ENCODE assay signal across 8 mouse cellular contexts in genomic region chr17:8372286-8373046, GRCm38 (mm10). TPM values are rescaled to one million over a fixed set of nuclear protein-coding genes. Genes with fewer than 3 reads are reported as not detected.
DNase-seq lines count a peak whose midpoint lies in the region; ATAC-seq and TF ChIP-seq lines count a peak whose summit lies in the region.

No protein-coding gene starts in this region.

- ATAC-seq in cerebellum, adult (ENCODE audit: insufficient number of reproducible peaks, low FRiP score, low TSS enrichment), result no peak; the same call in 1 of the 2 replicates
- ATAC-seq in embryonic facial prominence, embryonic 14.5 days (ENCODE audit: low read depth), result peak; percentile 34
- peak; percentile 72 for ATAC-seq in limb, embryonic 14.5 days (ENCODE audit: low FRiP score, low read depth)
- no peak for ATAC-seq in midbrain, postnatal 0 days (ENCODE audit: low FRiP score)

- H3K9me3 ChIP-seq in embryonic facial prominence, embryonic 14.5 days (ENCODE audit: control insufficient read depth, low read length), result no peaks in the 10 kb centered on the region
- H3K9me3 ChIP-seq in limb, embryonic 14.5 days (ENCODE audit: control insufficient read depth, low read length), result no peaks in the 10 kb centered on the region
- H3K9me3 ChIP-seq in midbrain, postnatal 0 days (ENCODE audit: low read length), result no peaks in the 10 kb centered on the region

- H3K4me2 ChIP-seq in embryonic facial prominence, embryonic 14.5 days (ENCODE audit: low read depth, low read length), result peak overlapping the region; percentile 72
- peak overlapping the region; percentile 69 for H3K4me2 ChIP-seq in limb, embryonic 14.5 days (replicated peaks; ENCODE audit: low read depth, low read length, severe bottlenecking)
- H3K4me2 ChIP-seq in midbrain, postnatal 0 days (ENCODE audit: low read depth, low read length, poor library complexity, severe bottlenecking), result peak overlapping the region; percentile 53

- DNase-seq in cerebellum, adult 11 months, result peak; percentile 71
- peak; percentile 78 for DNase-seq in embryonic facial prominence, embryonic 14.5 days (ENCODE audit: low spot score)
- DNase-seq in heart, adult 8-10 months (ENCODE audit: low spot score), result peak; percentile 77
- DNase-seq in kidney, adult 9 months, result peak; percentile 76
- DNase-seq in limb, embryonic 14.5 days (ENCODE audit: low spot score), result peak; percentile 71
- DNase-seq in midbrain, postnatal 0 days (ENCODE audit: low spot score), result peak; percentile 90
- peak; percentile 41 to 65 for DNase-seq in spleen, postnatal 14 days (ENCODE audit: low spot score in 2 of 2)

- WGBS in embryonic facial prominence, embryonic 14.5 days, result 2% methylated on average over 18 of the region's 18 CpGs
- 2% methylated on average over 18 of the region's 18 CpGs for WGBS in limb, embryonic 14.5 days
- WGBS in midbrain, postnatal 0 days, result under 1% methylated on average over 18 of the region's 18 CpGs

- peak; percentile 97 for TF ChIP-seq CTCF in midbrain, postnatal 0 days (IDR thresholded peaks at IDR 0.05)

- H3K4me3 ChIP-seq in embryonic facial prominence, embryonic 14.5 days (ENCODE audit: low read depth, low read length), result peak overlapping the region; percentile 36
- H3K4me3 ChIP-seq in limb, embryonic 14.5 days (replicated peaks; ENCODE audit: low read length), result peak overlapping the region; percentile 31
- peak overlapping the region; percentile 30 for H3K4me3 ChIP-seq in midbrain, postnatal 0 days (ENCODE audit: low read depth, low read length)

- no peaks in the 10 kb centered on the region for H3K27me3 ChIP-seq in embryonic facial prominence, embryonic 14.5 days (replicated peaks; ENCODE audit: control insufficient read depth, insufficient read depth, low read length)
- no peaks in the 10 kb centered on the region for H3K27me3 ChIP-seq in limb, embryonic 14.5 days (ENCODE audit: control insufficient read depth, insufficient read depth, low read length)
- no peaks in the 10 kb centered on the region for H3K27me3 ChIP-seq in midbrain, postnatal 0 days (ENCODE audit: insufficient read depth, low read length)

- H3K36me3 ChIP-seq in embryonic facial prominence, embryonic 14.5 days (ENCODE audit: control insufficient read depth, insufficient read depth, low read length), result no peaks in the 10 kb centered on the region
- no peaks in the 10 kb centered on the region for H3K36me3 ChIP-seq in limb, embryonic 14.5 days (ENCODE audit: control insufficient read depth, insufficient read depth, low read length)
- H3K36me3 ChIP-seq in midbrain, postnatal 0 days (ENCODE audit: insufficient read depth, low read length), result no peaks in the 10 kb centered on the region

- no peak for TF ChIP-seq POLR2A in limb, embryonic 14.5 days (IDR thresholded peaks at IDR 0.05; ENCODE audit: borderline replicate concordance, extremely low read depth, insufficient read depth, insufficient read length)

- H3K27ac ChIP-seq in embryonic facial prominence, embryonic 14.5 days (replicated peaks; ENCODE audit: low read depth, low read length), result peak overlapping the region; percentile 91
- peak overlapping the region; percentile 81 for H3K27ac ChIP-seq in limb, embryonic 14.5 days (replicated peaks; ENCODE audit: low read depth, low read length)
- peak overlapping the region; percentile 93 for H3K27ac ChIP-seq in midbrain, postnatal 0 days (ENCODE audit: low read depth, low read length)

- H3K4me1 ChIP-seq in embryonic facial prominence, embryonic 14.5 days (ENCODE audit: control insufficient read depth, insufficient read depth, low read length), result peaks cover 22% of the 10 kb centered on the region
- peaks cover 24% of the 10 kb centered on the region for H3K4me1 ChIP-seq in limb, embryonic 14.5 days (ENCODE audit: control insufficient read depth, insufficient read depth, low read length)
- H3K4me1 ChIP-seq in midbrain, postnatal 0 days (ENCODE audit: insufficient read depth, low read length), result peaks cover 30% of the 10 kb centered on the region

- H3K9ac ChIP-seq in embryonic facial prominence, embryonic 14.5 days (ENCODE audit: low read depth, low read length), result peak overlapping the region; percentile 59
- H3K9ac ChIP-seq in limb, embryonic 14.5 days (ENCODE audit: low read depth, low read length, severe bottlenecking), result peak overlapping the region; percentile 54
- H3K9ac ChIP-seq in midbrain, postnatal 0 days (replicated peaks; ENCODE audit: low read length, poor library complexity, severe bottlenecking), result peak overlapping the region; percentile 62

RNA-seq across cellular contexts. Expression of gene T2, which starts 16.7 kb away (rescaled TPM):
- polyA plus RNA-seq in embryonic facial prominence, embryonic 14.5 days (2014; fragmentation: Nextera tagmentation; extraction: Ambion mirVana), result 0.46 and 0.47 TPM in 2 replicates
- total RNA-seq in heart, adult 8-10 months (2022), result under 1 TPM; 0.14 to 0.60 (median 0.41) TPM
- 1.7 and 2.3 TPM in 2 replicates for polyA plus RNA-seq in limb, embryonic 14.5 days (2012; rRNA removed)
- polyA plus RNA-seq in limb, embryonic 14.5 days (2014; fragmentation: Nextera tagmentation; extraction: Ambion mirVana), result 0.32 TPM in 1 of 2 replicates, not detected in the other
- total RNA-seq in midbrain, postnatal 0 days (2014; rRNA removed), result 0.38 and 2.1 TPM in 2 replicates
- 0.81 and 0.90 TPM in 2 replicates for polyA plus RNA-seq in midbrain, postnatal 0 days (2015; fragmentation: Nextera tagmentation; extraction: Ambion mirVana)

RNA-seq across cellular contexts. Expression of gene Prr18, which starts 35.2 kb away (rescaled TPM):
- 1.0 TPM in 2 replicates for polyA plus RNA-seq in embryonic facial prominence, embryonic 14.5 days (2014; fragmentation: Nextera tagmentation; extraction: Ambion mirVana)
- under 1 TPM in 2 of 4 experiments, not detected in 2; 0.06 to 0.17 TPM for total RNA-seq in heart, adult 8-10 months (2022)
- polyA plus RNA-seq in limb, embryonic 14.5 days (2012; rRNA removed), result 1.0 and 1.2 TPM in 2 replicates
- 0.25 and 0.28 TPM in 2 replicates for polyA plus RNA-seq in limb, embryonic 14.5 days (2014; fragmentation: Nextera tagmentation; extraction: Ambion mirVana)
- 29.8 and 31.5 TPM in 2 replicates for total RNA-seq in midbrain, postnatal 0 days (2014; rRNA removed)
- polyA plus RNA-seq in midbrain, postnatal 0 days (2015; fragmentation: Nextera tagmentation; extraction: Ambion mirVana), result 15.7 and 15.9 TPM in 2 replicates

Comparison
In these comparisons a context has a peak if more than half of its experiments do, and no peak if none do; other contexts are left out.
1. ATAC-seq: peak in embryonic facial prominence, embryonic 14.5 days (single experiment) and limb, embryonic 14.5 days (single experiment); none in cerebellum, adult (single experiment) and midbrain, postnatal 0 days (single experiment).
2. Peak in every context shown above with its lines, with median percentiles within 50 percentile points of each other: DNase-seq, H3K27ac ChIP-seq, H3K4me2 ChIP-seq, H3K4me3 ChIP-seq and H3K9ac ChIP-seq.